Mouse (Mus musculus) mesoderm, embryonic 11.5 days (tissue): ENCODE data around the gene Traf3.
A peak's percentile ranks its signal among the peaks of the same experiment; 100 is the strongest.

ENCODE experiments used
- DNase-seq: peaks from one replicate; pipeline ENCODE4 v3.0.0-alpha.2; 2012; ENCODE audit warnings: low read depth, low spot score

Traf3 gene

DNA sequence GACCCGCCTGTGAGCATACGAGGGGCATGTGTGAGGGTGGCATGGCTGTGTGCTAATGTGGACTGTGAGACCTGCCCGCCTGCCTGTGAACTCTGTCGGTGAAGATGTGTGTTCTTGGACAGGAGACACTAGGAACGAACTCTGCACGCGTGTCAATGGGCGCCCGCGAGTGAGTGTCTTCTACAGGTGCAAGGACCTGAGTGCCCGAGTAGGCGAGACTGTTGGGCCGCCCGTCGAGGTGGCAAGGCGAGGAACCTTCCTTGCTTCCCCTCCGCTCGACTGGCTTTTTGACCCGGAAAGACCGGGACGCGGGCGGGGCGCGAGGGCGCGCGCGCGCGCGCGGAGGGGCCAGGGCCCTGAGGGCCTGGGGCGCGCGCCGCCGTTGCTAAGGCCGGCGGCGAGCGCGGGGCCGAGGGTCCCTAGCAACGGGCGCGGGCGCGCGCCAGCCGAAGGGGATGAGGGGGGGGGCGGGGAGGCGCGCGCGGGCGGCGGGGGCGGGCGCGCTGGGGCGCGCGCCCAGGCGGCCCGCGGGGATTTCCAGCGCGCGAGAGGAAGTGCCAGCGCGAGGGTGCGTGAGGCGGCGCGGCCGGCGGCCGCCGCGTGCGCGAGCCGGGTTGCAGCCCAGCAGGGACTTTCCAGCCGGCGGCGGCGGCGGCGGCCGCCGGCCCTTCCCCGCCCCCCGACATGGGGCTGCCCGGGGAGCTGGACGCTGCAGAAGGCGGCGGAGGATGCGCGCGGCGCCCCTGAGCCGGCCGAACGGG lies at the start of gene Traf3:
Traf3 (plus strand) TSS at position 540 of the 761 bp plus-strand sequence.
- peak; percentile 84 for DNase-seq

DNA sequence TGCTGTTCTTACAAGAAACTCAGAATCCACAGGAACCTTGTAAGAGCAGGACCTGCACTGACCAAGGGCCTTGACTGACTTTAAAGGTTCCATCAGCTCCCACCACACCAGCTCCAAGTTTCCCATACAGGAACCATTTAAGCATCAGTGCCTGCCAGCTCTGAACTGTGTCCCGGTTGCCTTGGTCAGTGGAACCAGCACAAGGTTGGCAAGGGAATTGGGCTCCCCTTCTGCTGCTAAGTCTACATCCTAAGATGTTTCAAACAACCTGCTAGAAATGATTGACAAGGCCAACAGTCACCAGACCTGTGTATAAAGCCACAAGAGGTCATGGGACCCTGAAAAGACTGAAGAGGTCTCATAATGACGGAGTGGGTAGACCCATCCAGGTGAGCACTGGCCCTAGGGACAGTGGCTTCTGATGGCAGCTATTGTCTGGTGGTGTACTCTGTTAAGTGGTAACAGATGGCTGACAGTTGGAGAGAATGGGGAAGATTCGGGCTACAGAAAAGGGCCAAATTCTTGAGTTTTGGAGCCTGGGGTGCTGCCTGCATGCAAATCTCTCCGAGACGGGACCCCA lies 46.6 kb upstream of the Traf3 start:
- DNase-seq: no peak

- no peak for DNase-seq
Observed at GRCm38 (mm10) chr12:111120976-111121645, 45.1 kb upstream of the Traf3 start.

GRCm38 (mm10) chr12:111122332-111122852 lies 43.8 kb upstream of the Traf3 start:
- peak; percentile 34 for DNase-seq

- peak; percentile 66 for DNase-seq
Observed at GRCm38 (mm10) chr12:111124601-111125260, 41.4 kb upstream of the Traf3 start.

DNA sequence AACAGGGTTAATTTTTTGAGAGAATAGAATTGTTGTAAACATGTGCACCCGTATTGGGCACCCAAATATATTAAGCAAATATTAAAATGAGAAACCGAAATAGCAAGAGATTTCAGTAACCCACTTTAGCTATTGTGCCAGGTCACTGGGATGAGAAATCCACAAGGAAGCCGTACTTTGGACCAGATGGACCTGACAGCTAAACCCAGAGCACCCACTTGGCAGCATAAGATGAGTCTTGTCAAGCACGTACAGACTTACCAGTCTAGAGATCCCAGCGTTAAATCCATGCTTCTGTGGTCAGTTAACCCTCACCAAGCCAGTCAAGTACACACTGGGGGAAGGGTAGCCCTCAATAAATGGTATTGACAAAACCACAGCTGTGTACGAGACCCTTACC lies 40.5 kb upstream of the Traf3 start:
- no peak for DNase-seq

- DNase-seq: no peak
Observed at GRCm38 (mm10) chr12:111134169-111134568, 32.0 kb upstream of the Traf3 start.

DNA sequence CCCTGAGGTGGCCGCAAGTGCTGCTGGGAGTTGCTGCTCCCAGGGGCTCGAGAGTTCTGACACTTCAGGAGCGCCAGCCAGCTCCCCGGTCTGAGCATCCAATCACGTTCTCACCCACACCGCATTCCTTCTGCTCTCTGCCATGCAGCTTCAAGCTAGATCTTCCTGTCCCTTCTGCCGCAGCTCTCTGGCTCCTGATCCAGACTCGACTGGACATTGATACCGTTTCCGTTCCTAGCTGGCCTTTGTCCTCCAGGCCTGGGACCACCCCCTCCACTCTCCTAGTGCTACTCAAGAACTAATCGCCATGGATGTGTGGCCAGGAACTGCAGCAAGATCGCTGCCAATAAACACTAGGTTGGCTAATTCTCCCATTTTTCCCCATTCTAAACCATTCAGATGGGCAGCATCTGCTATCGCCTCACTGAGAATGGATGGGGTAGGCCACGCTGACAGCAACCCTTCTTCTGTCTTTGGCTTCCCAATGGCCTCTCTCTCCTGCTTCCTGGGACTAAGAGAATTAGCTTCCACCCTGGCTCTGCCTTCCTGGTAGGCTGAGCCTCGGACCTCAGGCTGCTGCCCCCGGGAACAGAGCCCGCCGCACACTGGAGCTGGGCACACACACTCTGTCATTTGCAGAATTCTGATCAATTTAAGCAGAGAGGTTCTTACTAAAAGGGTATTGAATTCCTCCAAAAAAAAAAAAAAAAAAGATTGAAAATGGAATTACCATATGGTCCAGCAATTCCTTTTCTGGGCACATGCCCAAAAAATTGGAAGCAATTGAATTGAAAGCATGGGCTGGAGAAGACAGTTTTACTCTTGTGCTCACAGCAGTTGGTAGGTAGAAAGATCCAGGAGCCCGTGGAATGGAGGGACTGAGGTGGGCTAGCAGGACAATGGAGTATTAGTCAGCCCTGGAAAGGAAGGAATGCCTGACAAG lies 31.1 kb upstream of the Traf3 start:
- no peak for DNase-seq

- DNase-seq: no peak
Observed at GRCm38 (mm10) chr12:111135953-111136352, 30.2 kb upstream of the Traf3 start.

DNA sequence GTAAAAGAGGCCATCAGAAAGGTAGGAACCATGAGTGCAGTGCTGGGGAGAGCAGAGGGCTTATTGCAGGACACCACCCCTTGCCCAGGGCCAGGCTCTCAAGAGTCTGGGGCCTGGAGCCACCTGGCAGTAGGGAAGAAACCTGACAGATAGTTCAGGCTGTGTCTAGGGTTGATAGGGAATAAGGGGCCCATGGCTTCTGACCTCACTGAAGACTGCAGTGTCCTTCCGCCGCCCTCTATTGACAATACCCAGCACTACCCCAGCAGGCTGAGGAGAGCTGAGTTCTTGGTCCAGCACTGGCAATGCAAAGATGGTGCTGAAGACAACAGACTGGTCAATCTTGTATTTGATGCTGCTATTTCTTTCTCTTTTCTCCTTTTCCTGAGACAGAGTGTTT lies 29.1 kb upstream of the Traf3 start:
- DNase-seq: no peak

GRCm38 (mm10) chr12:111143005-111143508 lies 23.1 kb upstream of the Traf3 start:
- DNase-seq: peak; percentile 61

DNA sequence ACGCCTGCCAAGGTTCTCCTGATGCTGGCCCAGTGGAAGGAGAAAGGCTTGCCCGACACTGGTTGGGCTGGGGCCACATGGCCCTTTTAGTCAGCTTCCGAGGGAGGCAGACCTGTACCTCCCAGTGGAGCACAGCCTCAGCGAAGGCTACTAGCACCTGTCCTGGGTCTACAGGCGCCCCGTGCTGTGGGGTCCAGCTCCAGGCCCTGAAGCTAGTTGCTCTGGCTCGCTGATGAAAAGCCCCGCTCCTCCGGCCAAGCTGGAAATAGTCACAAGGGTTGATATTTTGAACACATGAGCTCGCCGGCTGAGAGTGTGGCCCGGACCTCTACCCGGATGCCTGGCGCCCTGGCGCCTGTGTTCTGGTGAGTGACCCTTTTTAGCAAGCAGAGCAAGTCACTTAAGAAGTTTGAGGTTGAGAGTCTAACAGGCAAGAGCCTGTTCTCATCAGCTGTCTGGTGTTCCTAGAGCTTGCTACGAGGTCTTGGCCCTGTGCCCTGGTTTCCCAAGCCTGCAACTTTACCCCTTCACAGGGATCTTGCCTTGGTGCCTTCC lies 22.6 kb upstream of the Traf3 start:
- DNase-seq: no peak

- DNase-seq: no peak
Observed at GRCm38 (mm10) chr12:111144598-111144997, 21.6 kb upstream of the Traf3 start.

GRCm38 (mm10) chr12:111145269-111145668 lies 20.9 kb upstream of the Traf3 start:
- DNase-seq: no peak

DNA sequence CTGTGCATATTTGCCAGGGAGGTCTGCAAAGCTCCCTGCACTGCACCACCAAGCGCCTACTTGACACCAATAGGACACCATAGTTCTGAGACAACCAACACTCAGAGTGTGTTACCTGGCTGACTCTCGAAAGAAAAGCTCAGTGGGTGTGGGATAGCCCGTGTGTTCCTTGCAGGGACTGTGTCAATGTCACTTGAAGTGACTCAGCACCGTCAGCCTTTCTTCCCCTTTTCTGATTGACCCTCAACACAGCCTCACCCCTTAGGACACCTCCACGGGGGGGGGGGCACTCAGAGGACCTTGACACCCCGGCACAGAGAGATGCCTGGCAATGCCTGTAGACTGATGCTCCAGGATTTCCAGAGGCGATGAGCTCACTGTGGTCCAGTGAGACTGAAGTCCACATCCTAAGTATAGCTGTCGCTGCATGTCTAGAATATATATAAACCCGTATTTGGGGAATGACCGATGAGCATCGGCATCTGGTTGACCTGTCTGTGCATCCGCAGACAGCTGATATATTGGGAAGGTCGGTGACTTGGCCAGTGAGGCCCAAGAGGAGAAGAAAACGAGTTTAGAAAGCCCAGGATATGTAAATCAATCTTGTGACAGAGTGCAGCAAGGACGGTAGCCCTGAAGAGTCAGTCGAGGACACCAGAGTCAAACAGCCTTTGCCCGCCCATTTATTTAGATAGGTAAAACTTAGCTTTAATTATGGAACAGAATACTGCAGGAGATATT lies 16.5 kb upstream of the Traf3 start:
- DNase-seq: no peak

DNA sequence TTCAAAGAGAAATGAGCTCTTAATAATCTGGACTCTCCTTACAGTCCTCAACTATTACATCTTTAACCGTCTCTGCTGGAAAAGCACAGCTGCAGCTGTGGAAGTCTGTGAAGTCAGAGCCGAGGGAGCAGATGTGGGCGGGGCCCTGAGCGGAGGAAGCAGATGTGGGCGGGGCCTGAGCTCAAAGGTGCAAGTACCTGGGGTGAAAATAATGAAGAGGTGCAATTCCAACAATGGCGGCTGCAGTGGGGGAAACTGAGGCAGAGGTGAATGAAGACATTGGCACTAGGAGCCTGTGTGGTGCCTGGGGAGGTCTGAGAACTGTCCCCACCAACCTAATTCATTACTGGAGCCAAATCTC lies 16.0 kb upstream of the Traf3 start:
- DNase-seq: no peak

GRCm38 (mm10) chr12:111151422-111152156 lies 14.6 kb upstream of the Traf3 start:
- no peak for DNase-seq

DNA sequence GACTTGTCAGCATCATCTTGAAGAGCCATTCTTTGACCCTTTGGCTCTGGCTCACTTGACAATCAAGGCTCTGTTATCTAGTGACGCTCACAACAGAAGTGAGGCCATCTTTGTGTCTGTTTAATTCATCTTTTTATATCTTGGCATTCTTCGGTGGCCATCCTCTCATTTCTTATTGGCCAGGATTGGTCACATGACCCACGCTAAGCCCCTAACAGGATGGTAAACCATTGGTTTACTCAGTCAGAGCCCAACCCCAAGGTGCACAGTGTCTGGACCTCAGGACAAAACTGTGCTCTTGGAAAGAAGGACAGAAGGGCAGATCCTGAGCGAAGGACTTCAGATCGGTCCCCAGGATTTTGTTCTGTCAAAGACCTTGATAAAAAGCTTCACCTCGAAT lies 13.6 kb upstream of the Traf3 start:
- DNase-seq: no peak
